Mouse (Mus musculus): Measurements from ENCODE around the gene Rhd. TPM values are rescaled to one million over a fixed set of nuclear protein-coding genes. Genes with fewer than 3 reads are reported as not detected.
"Not testable (repeated sequence)": the region's sequence is repeated elsewhere in the genome, so short reads cannot be mapped to it uniquely, and the experiment has no call there.

The Rhd gene
- 0.41 and 0.47 TPM in 2 replicates for polyA plus RNA-seq (2015; fragmentation: Nextera tagmentation; extraction: Ambion mirVana)

DNA sequence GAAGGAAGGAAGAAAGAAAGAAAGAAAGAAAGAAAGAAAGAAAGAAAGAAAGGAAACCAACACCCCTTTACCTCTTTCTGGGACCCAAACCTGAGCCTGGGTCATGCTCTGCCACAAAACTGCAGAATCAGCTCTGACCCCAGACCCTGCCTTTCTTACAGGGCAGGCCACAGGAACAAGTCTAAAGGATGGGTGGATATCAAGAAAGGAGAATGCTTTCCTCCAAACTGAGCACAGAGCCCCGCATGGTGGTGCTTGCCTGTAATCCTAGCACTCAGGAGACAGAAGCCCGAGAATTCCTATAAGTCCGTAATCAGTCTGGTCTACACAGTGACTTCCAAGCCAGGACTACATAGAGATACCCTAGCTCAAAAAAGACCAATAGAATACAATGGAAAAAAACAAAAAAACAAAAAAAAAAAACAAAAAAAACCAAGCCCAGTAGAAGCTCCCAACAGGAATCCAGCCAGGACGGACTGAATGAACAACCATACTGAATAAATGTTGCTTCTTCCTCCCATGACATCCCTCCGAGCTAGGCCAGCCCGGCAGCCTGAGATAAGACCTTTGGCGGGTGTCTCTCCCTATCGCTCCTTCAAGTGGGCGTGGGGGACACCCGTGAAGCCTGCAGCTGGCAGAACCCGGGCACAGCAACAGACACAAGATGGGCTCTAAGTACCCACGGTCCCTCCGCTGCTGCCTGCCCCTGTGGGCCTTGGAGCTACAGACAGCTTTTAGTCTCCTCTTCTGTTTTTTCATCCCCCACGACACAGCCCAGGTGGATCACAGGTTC lies at the start of gene Rhd:
TSS of gene Rhd (plus strand) at position 600 of the 793 bp plus-strand sequence.
- WGBS: 72% methylated on average over 14 of the region's 14 CpGs
- peaks cover 5% of the 10 kb centered on the region for H3K27me3 ChIP-seq
- H3K27ac ChIP-seq (replicated peaks): no peak within 1 kb of the TSS
- H3K4me2 ChIP-seq (replicated peaks): no peak within 1 kb of the TSS
- no peak within 1 kb of the TSS for H3K4me3 ChIP-seq
- no peaks in the 10 kb centered on the region for H3K9me3 ChIP-seq
- H3K4me1 ChIP-seq: no peaks in the 10 kb centered on the region
- ATAC-seq (replicated peaks): no peak
- H3K9ac ChIP-seq (replicated peaks): no peak within 1 kb of the TSS
- H3K36me3 ChIP-seq: no peaks in the 10 kb centered on the region

- no peaks in the 10 kb centered on the region for H3K9me3 ChIP-seq
- no peaks in the 10 kb centered on the region for H3K27me3 ChIP-seq
- H3K4me1 ChIP-seq: no peaks in the 10 kb centered on the region
- no peak overlapping the region for H3K9ac ChIP-seq (replicated peaks)
- no peak for ATAC-seq (replicated peaks)
- WGBS: 90% methylated on average over 4 of the region's 4 CpGs
- peaks cover 7% of the 10 kb centered on the region; the same call in 1 of the 2 replicates for H3K36me3 ChIP-seq
- H3K4me2 ChIP-seq (replicated peaks): no peak overlapping the region
- no peak overlapping the region for H3K4me3 ChIP-seq
- H3K27ac ChIP-seq (replicated peaks): no peak overlapping the region
Observed at GRCm38 (mm10) chr4:134817706-134818105, 46.6 kb upstream of the Rhd start.

DNA sequence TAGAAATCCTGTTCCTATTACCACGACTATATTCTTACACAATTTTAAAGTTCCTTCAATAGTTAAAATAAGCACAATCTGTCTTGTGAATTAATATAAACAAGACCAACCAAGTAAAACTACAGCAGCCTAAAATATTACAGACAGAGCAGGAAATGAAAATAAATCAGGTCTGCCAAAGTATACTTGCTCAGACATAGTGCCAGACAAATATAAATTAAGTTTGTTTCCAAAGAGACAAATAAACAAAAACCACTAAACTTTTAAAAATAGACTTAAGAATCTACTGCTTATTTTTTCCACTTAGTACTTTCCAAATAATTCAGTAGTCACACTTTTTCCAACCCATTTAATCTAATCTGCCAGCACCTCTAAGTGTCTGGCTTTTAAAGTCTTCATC lies 43.3 kb upstream of the Rhd start:
- Histone ChIP-seq H3K27me3 (no peaks in the 10 kb centered on the region), H3K4me2 (replicated peaks) (no peak overlapping the region), H3K9ac (replicated peaks) (no peak overlapping the region), H3K4me3 (no peak overlapping the region), H3K36me3 (peaks cover 20% of the 10 kb centered on the region), H3K9me3 (no peaks in the 10 kb centered on the region), H3K27ac (replicated peaks) (no peak overlapping the region), H3K4me1 (peaks cover 6% of the 10 kb centered on the region; the same call in 1 of the 2 replicates)
- no peak for ATAC-seq (replicated peaks)
- WGBS: 86% methylated on average over 1 of the region's 1 CpGs

DNA sequence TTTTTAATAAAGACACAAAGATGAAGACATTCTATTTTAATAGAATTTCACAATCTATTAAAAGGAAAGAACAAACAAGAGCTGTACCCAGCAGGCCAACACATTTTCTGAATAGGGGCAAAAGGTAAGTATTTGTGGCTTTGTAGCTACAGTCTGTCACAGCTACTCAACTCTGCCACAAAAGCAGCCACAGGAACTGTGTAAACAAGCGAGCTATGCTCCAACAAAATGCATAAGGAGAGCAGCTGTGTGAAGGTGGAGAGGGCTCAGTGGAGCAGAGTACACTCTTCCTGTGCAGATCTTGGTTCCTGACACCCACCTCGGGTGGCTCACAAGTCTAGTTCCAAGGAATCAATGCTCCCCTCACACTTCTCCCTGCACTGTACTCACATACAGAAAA lies 40.8 kb upstream of the Rhd start:
- WGBS: 70% methylated on average over 2 of the region's 2 CpGs
- no peaks in the 10 kb centered on the region for H3K27me3 ChIP-seq

GRCm38 (mm10) chr4:134825864-134826263 lies 38.5 kb upstream of the Rhd start:
- H3K4me3 ChIP-seq; ATAC-seq (replicated peaks); H3K27me3 ChIP-seq; H3K9me3 ChIP-seq; H3K4me1 ChIP-seq; H3K9ac ChIP-seq (replicated peaks); H3K4me2 ChIP-seq (replicated peaks); H3K27ac ChIP-seq (replicated peaks): not testable (repeated sequence)
- H3K36me3 ChIP-seq: peaks cover 47% of the 10 kb centered on the region
- WGBS: 97% methylated on average over 11 of the region's 11 CpGs

More for the DNA sequence above, 40.8 kb upstream of the Rhd start:
- Histone ChIP-seq H3K9me3 (no peaks in the 10 kb centered on the region), H3K27ac (replicated peaks) (no peak overlapping the region), H3K4me3 (no peak overlapping the region), H3K9ac (replicated peaks) (no peak overlapping the region), H3K36me3 (peaks cover 38% of the 10 kb centered on the region), H3K4me1 (peaks cover 6% of the 10 kb centered on the region; the same call in 1 of the 2 replicates), H3K4me2 (replicated peaks) (no peak overlapping the region)
- ATAC-seq (replicated peaks): no peak

GRCm38 (mm10) chr4:134826348-134826747 lies 38.0 kb upstream of the Rhd start:
- peaks cover 6% of the 10 kb centered on the region; the same call in 1 of the 2 replicates for H3K4me1 ChIP-seq
- no peaks in the 10 kb centered on the region for H3K9me3 ChIP-seq
- no peak overlapping the region for H3K27ac ChIP-seq (replicated peaks)
- H3K36me3 ChIP-seq: peaks cover 50% of the 10 kb centered on the region
- no peak overlapping the region for H3K4me2 ChIP-seq (replicated peaks)
- no peak for ATAC-seq (replicated peaks)
- no peak overlapping the region for H3K9ac ChIP-seq (replicated peaks)
- no peak overlapping the region for H3K4me3 ChIP-seq
- H3K27me3 ChIP-seq: no peaks in the 10 kb centered on the region

DNA sequence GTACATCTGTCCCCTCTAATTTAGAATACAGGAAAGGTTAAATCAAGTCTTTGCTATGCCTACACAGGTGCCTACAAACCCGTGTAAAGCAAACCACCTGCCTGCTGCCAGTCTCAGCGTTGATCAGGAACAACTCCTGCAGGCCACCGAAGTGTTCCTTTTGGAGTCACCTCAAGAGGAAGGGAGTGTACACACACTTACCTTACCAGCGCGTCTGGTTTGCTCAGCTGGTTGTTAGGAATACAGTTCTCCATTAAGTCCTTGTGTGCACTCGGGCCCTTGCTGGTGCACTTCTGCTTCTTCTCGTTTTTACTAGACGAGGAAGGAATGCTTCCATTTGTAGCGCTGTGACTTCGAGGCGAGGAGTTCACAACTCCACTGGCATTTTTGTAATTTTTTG lies 36.5 kb upstream of the Rhd start:
- Histone ChIP-seq H3K4me3 (no peak overlapping the region), H3K27me3 (no peaks in the 10 kb centered on the region), H3K4me1 (peaks cover 6% of the 10 kb centered on the region; the same call in 1 of the 2 replicates), H3K9ac (replicated peaks) (no peak overlapping the region), H3K4me2 (replicated peaks) (no peak overlapping the region), H3K36me3 (peaks cover 59% of the 10 kb centered on the region), H3K9me3 (no peaks in the 10 kb centered on the region), H3K27ac (replicated peaks) (no peak overlapping the region)
- no peak for ATAC-seq (replicated peaks)
- 94% methylated on average over 11 of the region's 11 CpGs for WGBS

DNA sequence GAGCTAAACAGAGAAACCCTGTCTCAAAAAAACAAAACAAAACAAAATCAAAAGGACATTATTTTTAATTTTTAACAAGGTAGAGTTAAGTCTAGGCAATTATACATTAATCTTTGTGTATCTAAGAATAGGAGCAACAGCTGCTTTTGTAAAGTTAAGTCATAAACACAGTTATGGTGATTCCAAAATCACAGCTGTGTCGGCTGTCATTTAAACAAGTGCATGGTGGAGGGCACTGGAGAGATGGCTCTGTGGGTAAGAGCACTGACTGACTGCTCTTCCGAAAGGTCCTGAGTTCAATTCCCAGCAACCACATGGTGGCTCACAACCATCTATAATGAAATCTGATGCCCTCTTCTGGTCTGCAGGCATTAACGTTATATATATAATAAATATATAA lies 32.4 kb upstream of the Rhd start:
- Histone ChIP-seq H3K9ac (replicated peaks) (no peak overlapping the region), H3K36me3 (peaks cover 51% of the 10 kb centered on the region), H3K4me1 (no peaks in the 10 kb centered on the region), H3K4me3 (no peak overlapping the region), H3K9me3 (no peaks in the 10 kb centered on the region), H3K4me2 (replicated peaks) (no peak overlapping the region), H3K27ac (replicated peaks) (no peak overlapping the region), H3K27me3 (no peaks in the 10 kb centered on the region)
- ATAC-seq (replicated peaks): no peak
- WGBS: 89% methylated on average over 3 of the region's 3 CpGs

DNA sequence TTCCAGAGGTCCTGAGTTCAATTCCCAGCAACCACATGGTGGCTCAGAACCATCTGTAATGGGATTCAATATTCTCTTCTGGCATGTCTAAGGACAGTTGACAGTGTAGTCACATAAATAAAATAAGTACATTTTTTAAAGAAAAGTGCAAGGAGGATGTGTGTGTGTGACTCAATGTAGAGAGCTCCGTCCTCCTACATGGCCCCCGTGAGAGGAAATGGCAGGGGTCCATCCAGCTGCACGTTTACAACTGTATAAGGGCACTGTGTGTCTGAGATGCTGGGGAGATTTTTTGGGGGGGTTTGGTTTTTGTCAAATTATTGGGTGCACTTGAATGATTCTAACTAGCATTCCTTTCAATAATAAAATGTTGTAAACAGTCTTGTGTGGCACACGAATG lies 28.9 kb upstream of the Rhd start:
- H3K27ac ChIP-seq (replicated peaks): no peak overlapping the region
- 87% methylated on average over 4 of the region's 4 CpGs for WGBS
- no peaks in the 10 kb centered on the region for H3K9me3 ChIP-seq
- H3K4me2 ChIP-seq (replicated peaks): no peak overlapping the region
- H3K4me3 ChIP-seq: no peak overlapping the region
- no peaks in the 10 kb centered on the region for H3K27me3 ChIP-seq
- no peak for ATAC-seq (replicated peaks)
- H3K9ac ChIP-seq (replicated peaks): no peak overlapping the region
- H3K4me1 ChIP-seq: 0 out of 2 replicates have a peak, but pooled peaks cover 3% of the 10 kb centered on the region
- H3K36me3 ChIP-seq: peaks cover 31% of the 10 kb centered on the region

- H3K36me3 ChIP-seq: peaks cover 11% of the 10 kb centered on the region
- no peak for ATAC-seq (replicated peaks)
- H3K4me3 ChIP-seq: no peak overlapping the region
- 0 out of 2 replicates have a peak, but pooled peaks cover 3% of the 10 kb centered on the region for H3K4me1 ChIP-seq
- H3K9me3 ChIP-seq: no peaks in the 10 kb centered on the region
- 91% methylated on average over 1 of the region's 1 CpGs for WGBS
- H3K27me3 ChIP-seq: no peaks in the 10 kb centered on the region
- H3K4me2 ChIP-seq (replicated peaks): no peak overlapping the region
- no peak overlapping the region for H3K27ac ChIP-seq (replicated peaks)
- no peak overlapping the region for H3K9ac ChIP-seq (replicated peaks)
Observed at GRCm38 (mm10) chr4:134838221-134838620, 26.1 kb upstream of the Rhd start.

DNA sequence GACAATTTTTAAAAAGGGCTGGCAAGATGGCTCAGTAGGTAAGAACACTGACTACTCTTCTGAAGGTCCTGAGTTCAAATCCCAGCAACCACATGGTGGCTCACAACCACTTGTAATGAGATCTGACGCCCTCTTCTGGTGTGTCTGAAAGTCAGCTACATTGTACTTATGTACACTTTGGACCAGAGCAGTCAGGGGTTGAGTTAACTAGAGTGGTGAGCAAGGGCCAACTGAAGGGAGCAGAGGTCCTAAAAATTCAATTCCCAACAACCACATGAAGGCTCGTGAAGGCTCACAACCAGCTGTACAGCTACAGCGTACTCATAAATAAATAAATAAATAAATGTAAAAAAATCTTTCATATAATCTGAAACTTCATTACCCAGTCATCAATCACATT lies 25.6 kb upstream of the Rhd start:
- not testable (repeated sequence) for ATAC-seq (replicated peaks); H3K27ac ChIP-seq (replicated peaks); H3K27me3 ChIP-seq; H3K9ac ChIP-seq (replicated peaks); H3K4me2 ChIP-seq (replicated peaks); H3K4me1 ChIP-seq; H3K9me3 ChIP-seq; H3K4me3 ChIP-seq
- WGBS: 88% methylated on average over 3 of the region's 3 CpGs
- peaks cover 10% of the 10 kb centered on the region for H3K36me3 ChIP-seq

DNA sequence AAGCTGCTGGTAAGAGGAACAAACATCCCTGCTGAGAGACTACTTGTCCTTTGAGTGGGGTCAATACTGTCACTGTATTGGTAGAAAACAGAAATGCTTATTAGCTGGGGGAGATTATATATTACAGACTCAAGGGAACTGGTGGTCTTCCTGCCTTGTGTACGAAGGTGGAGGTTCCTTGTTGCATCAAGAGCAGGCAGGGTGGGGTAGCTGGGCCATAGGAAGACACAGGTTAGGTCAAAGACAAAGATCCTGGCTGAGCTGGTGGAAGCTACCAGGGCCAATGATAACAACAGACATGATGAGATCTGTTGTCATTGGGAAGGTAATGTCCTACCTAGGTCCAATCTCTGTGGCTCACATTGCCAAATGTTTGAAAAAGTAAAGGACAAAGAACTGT lies 24.1 kb upstream of the Rhd start:
- Histone ChIP-seq H3K27ac (replicated peaks) (no peak overlapping the region), H3K4me1 (0 out of 2 replicates have a peak, but pooled peaks cover 3% of the 10 kb centered on the region), H3K9ac (replicated peaks) (no peak overlapping the region), H3K36me3 (peaks cover 7% of the 10 kb centered on the region; the same call in 1 of the 2 replicates), H3K4me2 (replicated peaks) (no peak overlapping the region), H3K4me3 (no peak overlapping the region), H3K9me3 (no peaks in the 10 kb centered on the region), H3K27me3 (no peaks in the 10 kb centered on the region)
- ATAC-seq (replicated peaks): no peak
- WGBS: 93% methylated on average over 1 of the region's 1 CpGs

DNA sequence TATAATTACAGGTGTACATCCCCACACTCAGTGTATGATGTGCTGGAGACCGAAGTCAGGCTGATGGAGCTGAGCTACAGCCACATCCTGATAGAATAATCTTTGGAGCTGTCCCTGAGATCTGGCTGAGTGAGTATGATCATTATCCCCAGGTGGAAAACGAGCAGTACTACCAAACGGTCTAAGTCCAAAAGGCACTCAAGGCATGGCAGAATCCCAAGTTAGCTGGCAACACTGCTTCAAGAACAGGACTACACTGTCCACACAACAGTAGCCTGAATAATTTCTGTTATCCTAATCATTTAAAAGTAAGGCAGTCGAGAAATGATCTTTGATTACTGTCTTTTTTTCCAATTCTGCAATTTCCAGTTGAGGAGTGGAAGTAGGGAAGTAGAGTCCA lies 20.8 kb upstream of the Rhd start:
- no peaks in the 10 kb centered on the region for H3K9me3 ChIP-seq
- H3K27ac ChIP-seq (replicated peaks): no peak overlapping the region
- no peaks in the 10 kb centered on the region for H3K36me3 ChIP-seq
- H3K9ac ChIP-seq (replicated peaks): no peak overlapping the region
- 85% methylated on average over 4 of the region's 4 CpGs for WGBS
- no peak for ATAC-seq (replicated peaks)
- H3K27me3 ChIP-seq: no peaks in the 10 kb centered on the region
- H3K4me1 ChIP-seq: peaks cover 11% of the 10 kb centered on the region
- H3K4me3 ChIP-seq: no peak overlapping the region
- no peak overlapping the region for H3K4me2 ChIP-seq (replicated peaks)
